Mouse (Mus musculus) kidney, postnatal 0 days (tissue): ENCODE measurements at regions not wholly inside any gene's neighbourhood (a gene's known extent, or its start where the extent isn't known, plus 50 kb on each side); places are given as distances from the start of the nearest gene placed in this dataset.

Source experiments
- ATAC-seq: fragments of 200-750 bp; cut with Nextera tagmentation; replicated peaks from 2 replicates; pipeline ENCODE4 v1.8.0; 2017; ENCODE audit warnings: low read depth, moderate number of reproducible peaks, moderate TSS enrichment, moderate library complexity; ENCODE audit not compliant: low FRiP score
- DNase-seq: peaks from one replicate; pipeline ENCODE4 v3.0.0-alpha.2; 2016; ENCODE audit warnings: low spot score
- H3K27ac ChIP-seq: fragments of 300-500 bp; sonication (generic); 2 replicates; pipeline ENCODE4 v1.5.1; 2014; ENCODE audit warnings: mild to moderate bottlenecking
- H3K27me3 ChIP-seq: fragments of 300-500 bp; sonication (generic); 2 replicates; pipeline ENCODE4 v1.6.1; 2014; ENCODE audit warnings: low read length, mixed read lengths; ENCODE audit not compliant: insufficient read depth
- H3K36me3 ChIP-seq: fragments of 300-500 bp; sonication (generic); 2 replicates; pipeline ENCODE4 v1.6.1; 2014; ENCODE audit warnings: low read length, mixed read lengths; ENCODE audit not compliant: insufficient read depth
- H3K4me1 ChIP-seq: fragments of 300-500 bp; sonication (generic); replicated peaks from 2 replicates; pipeline ENCODE4 v1.6.1; 2014; ENCODE audit warnings: antibody characterized with exemption, low read length, mixed read lengths; ENCODE audit not compliant: insufficient read depth
- H3K4me2 ChIP-seq: fragments of 300-500 bp; sonication (generic); 2 replicates; pipeline ENCODE4 v1.6.1; 2014; ENCODE audit warnings: mild to moderate bottlenecking, low read length, moderate library complexity, mixed read lengths
- H3K4me3 ChIP-seq: fragments of 300-500 bp; sonication (generic); replicated peaks from 2 replicates; pipeline ENCODE4 v1.5.1; 2014; ENCODE audit warnings: low read depth, low read length
- H3K9ac ChIP-seq: fragments of 300-500 bp; sonication (generic); 2 replicates; pipeline ENCODE4 v1.6.1; 2014; ENCODE audit warnings: low read depth, low read length
- H3K9me3 ChIP-seq: fragments of 300-500 bp; sonication (generic); replicated peaks from 2 replicates; pipeline ENCODE4 v1.6.1; 2016; ENCODE audit warnings: low read length, inconsistent platforms, mixed read lengths
- CTCF ChIP-seq: IDR thresholded peaks from 2 replicates; pipeline ENCODE4 v1.5.1; 2016; ENCODE audit warnings: antibody characterized with exemption, low read depth, mild to moderate bottlenecking, moderate library complexity
- WGBS: fragments of 180-500 bp; shearing (Covaris S2); extraction: QIAGEN DNeasy Blood & Tissue Kit; methylation state at CpG from one replicate; pipeline ENCODE4 v1.1.7; 2014; 5-methylcytosine and 5-hydroxymethylcytosine counted together

- Histone ChIP-seq H3K9me3 (no peaks in the 10 kb centered on the region), H3K4me3 (no peak overlapping the region), H3K4me2 (no peak overlapping the region), H3K36me3 (no peaks in the 10 kb centered on the region), H3K9ac (no peak overlapping the region), H3K27ac (no peak overlapping the region), H3K27me3 (no peaks in the 10 kb centered on the region), H3K4me1 (no peaks in the 10 kb centered on the region)
- ATAC-seq, result no peak
- 88% methylated on average over 8 of the region's 8 CpGs for WGBS
- no peak for TF ChIP-seq CTCF
- DNase-seq, result no peak
Measured at GRCm38 (mm10) chr3:21982991-21983390, 93.5 kb upstream of the Tbl1xr1 start.

GRCm38 (mm10) chr3:21983993-21984725, 92.3 kb upstream of the Tbl1xr1 start:
- Histone ChIP-seq H3K27ac (no peak overlapping the region), H3K36me3 (no peaks in the 10 kb centered on the region), H3K9me3 (no peaks in the 10 kb centered on the region), H3K4me3 (no peak overlapping the region), H3K9ac (no peak overlapping the region), H3K27me3 (no peaks in the 10 kb centered on the region), H3K4me2 (no peak overlapping the region), H3K4me1 (no peaks in the 10 kb centered on the region)
- 27% methylated on average over 2 of the region's 2 CpGs for WGBS
- DNase-seq, result no peak
- TF ChIP-seq CTCF, result no peak
- no peak for ATAC-seq

GRCm38 (mm10) chr3:21984807-21985206, 91.6 kb upstream of the Tbl1xr1 start:
- no peak for ATAC-seq

GRCm38 (mm10) chr3:21986164-21986892, 90.1 kb upstream of the Tbl1xr1 start:
- no peak overlapping the region for H3K4me3 ChIP-seq
- H3K9ac ChIP-seq, result no peak overlapping the region
- peak; percentile 42 for DNase-seq
- TF ChIP-seq CTCF, result no peak
- H3K4me1 ChIP-seq, result no peaks in the 10 kb centered on the region; the same call in 1 of the 2 replicates
- H3K27ac ChIP-seq, result peak overlapping the region; percentile 51; the same call in 1 of the 2 replicates
- no peaks in the 10 kb centered on the region for H3K27me3 ChIP-seq
- H3K4me2 ChIP-seq, result no peak overlapping the region
- H3K9me3 ChIP-seq, result no peaks in the 10 kb centered on the region
- WGBS, result 49% methylated on average over 5 of the region's 5 CpGs
- H3K36me3 ChIP-seq, result no peaks in the 10 kb centered on the region
- ATAC-seq, result peak; percentile 95

More at GRCm38 (mm10) chr3:21984807-21985206, 91.6 kb upstream of the Tbl1xr1 start:
- H3K4me1 ChIP-seq, result no peaks in the 10 kb centered on the region
- 46% methylated on average over 2 of the region's 2 CpGs for WGBS
- no peak overlapping the region for H3K4me3 ChIP-seq
- no peak for TF ChIP-seq CTCF
- no peak overlapping the region for H3K4me2 ChIP-seq
- no peaks in the 10 kb centered on the region for H3K36me3 ChIP-seq
- H3K27me3 ChIP-seq, result no peaks in the 10 kb centered on the region
- no peaks in the 10 kb centered on the region for H3K9me3 ChIP-seq
- no peak overlapping the region for H3K9ac ChIP-seq
- DNase-seq, result no peak
- H3K27ac ChIP-seq, result no peak overlapping the region

GRCm38 (mm10) chr3:21986893-21987250, 89.6 kb upstream of the Tbl1xr1 start:
- H3K27ac ChIP-seq, result 0 out of 2 replicates have a peak overlapping the region, but pooled peaks have one; percentile 32
- WGBS, result 86% methylated on average over 2 of the region's 2 CpGs
- TF ChIP-seq CTCF, result no peak
- H3K4me3 ChIP-seq, result no peak overlapping the region
- DNase-seq (no peak), ATAC-seq (no peak)
- no peaks in the 10 kb centered on the region for H3K36me3 ChIP-seq
- no peak overlapping the region for H3K9ac ChIP-seq
- H3K4me2 ChIP-seq, result no peak overlapping the region
- H3K4me1 ChIP-seq, result no peaks in the 10 kb centered on the region; the same call in 1 of the 2 replicates
- H3K9me3 ChIP-seq, result no peaks in the 10 kb centered on the region
- no peaks in the 10 kb centered on the region for H3K27me3 ChIP-seq

GRCm38 (mm10) chr3:21987455-21988009, 88.9 kb upstream of the Tbl1xr1 start:
- H3K36me3 ChIP-seq, result no peaks in the 10 kb centered on the region
- 84% methylated on average over 5 of the region's 5 CpGs for WGBS
- no peak overlapping the region for H3K27ac ChIP-seq
- no peak for ATAC-seq
- no peak overlapping the region for H3K4me2 ChIP-seq
- no peak overlapping the region for H3K4me3 ChIP-seq
- H3K27me3 ChIP-seq, result no peaks in the 10 kb centered on the region
- H3K9ac ChIP-seq, result no peak overlapping the region
- DNase-seq, result no peak
- H3K9me3 ChIP-seq, result no peaks in the 10 kb centered on the region
- TF ChIP-seq CTCF, result no peak
- no peaks in the 10 kb centered on the region; the same call in 1 of the 2 replicates for H3K4me1 ChIP-seq
